Mouse (Mus musculus) brain, embryonic 18.5 days (tissue): ENCODE results near the gene Irf3.

Experiments
- DNase-seq: peaks from one replicate; pipeline ENCODE4 v3.0.0-alpha.2; 2012; ENCODE audit warnings: low read depth, low spot score

Irf3 gene

GRCm38 (mm10) chr7:44974383-44975116 lies 22.9 kb upstream of the Irf3 start, which contains the start of gene Cpt1c:
Gene Cpt1c (minus strand): TSS chr7:44974851.
- DNase-seq = peak; percentile 88

GRCm38 (mm10) chr7:44975117-44975419 lies 22.4 kb upstream of the Irf3 start:
- no peak for DNase-seq

GRCm38 (mm10) chr7:44978300-44978699 lies 19.1 kb upstream of the Irf3 start:
- DNase-seq = no peak

- no peak for DNase-seq
Measured at GRCm38 (mm10) chr7:44981539-44981938, 15.9 kb upstream of the Irf3 start.

- no peak for DNase-seq
Measured at GRCm38 (mm10) chr7:44983085-44983484, 14.4 kb upstream of the Irf3 start.

- no peak for DNase-seq
Measured at GRCm38 (mm10) chr7:44983944-44984832, 13.3 kb upstream of the Irf3 start.

- DNase-seq = no peak
Measured at GRCm38 (mm10) chr7:44984833-44985164, 12.6 kb upstream of the Irf3 start.

GRCm38 (mm10) chr7:44985595-44986191 lies 11.8 kb upstream of the Irf3 start:
- no peak for DNase-seq

GRCm38 (mm10) chr7:44986192-44986878 lies 11.1 kb upstream of the Irf3 start, which contains the start of gene Prmt1:
Gene Prmt1 (minus strand): TSS chr7:44986568.
- peak; percentile 100 for DNase-seq

GRCm38 (mm10) chr7:44986879-44987718 lies 10.3 kb upstream of the Irf3 start:
- no peak for DNase-seq

GRCm38 (mm10) chr7:44996672-44997071 lies 776 bp upstream of the Irf3 start:
- DNase-seq = no peak

- DNase-seq = no peak
Measured at GRCm38 (mm10) chr7:44997940-44998428, 536 bp downstream of the Irf3 start.

GRCm38 (mm10) chr7:44998501-44998955 lies 1.1 kb downstream of the Irf3 start, which contains the start of gene Bcl2l12:
Gene Bcl2l12 (minus strand): TSS chr7:44998712.
- DNase-seq = no peak

GRCm38 (mm10) chr7:44999753-45000152 lies 2.3 kb downstream of the Irf3 start:
- no peak for DNase-seq

GRCm38 (mm10) chr7:45000539-45001114 lies 3.2 kb downstream of the Irf3 start:
- DNase-seq = no peak

GRCm38 (mm10) chr7:45002440-45002839 lies 5.0 kb downstream of the Irf3 start:
- DNase-seq = no peak

GRCm38 (mm10) chr7:45004546-45004945 lies 7.1 kb downstream of the Irf3 start:
- no peak for DNase-seq

- no peak for DNase-seq
Measured at GRCm38 (mm10) chr7:45005321-45005992, 8.0 kb downstream of the Irf3 start.

- DNase-seq = no peak
Measured at GRCm38 (mm10) chr7:45006503-45006902, 9.1 kb downstream of the Irf3 start.

GRCm38 (mm10) chr7:45007141-45007540 lies 9.7 kb downstream of the Irf3 start:
- no peak for DNase-seq
